Comparison of ENCODE assay signal across 8 mouse cellular contexts in genomic region chr17:88558168-88558842, GRCm38 (mm10). TPM values are rescaled to one million over a fixed set of nuclear protein-coding genes. Genes with fewer than 3 reads are reported as not detected.
DNase-seq lines count a peak whose midpoint lies in the region; ATAC-seq and TF ChIP-seq lines count a peak whose summit lies in the region.

No protein-coding gene starts in this region.

- DNase-seq in thymus, postnatal 4 days = peak; percentile 63
- DNase-seq in thymus, postnatal 0 days (ENCODE audit: low spot score) = no peak
- peak; percentile 87 for DNase-seq in embryo, embryonic 11 days
- peak; percentile 37 to 84 for DNase-seq in gastrocnemius, postnatal 4 days (ENCODE audit: low spot score in 2 of 2)
- DNase-seq in liver, embryonic 14.5 days (ENCODE audit: low read depth in 3 of 3, low spot score in 3 of 3) = peak in 1 of 3 experiments; percentile 15
- peak; percentile 46 for DNase-seq in ovary, postnatal 10 days (ENCODE audit: low spot score)
- DNase-seq in spleen, postnatal 4 days (ENCODE audit: low spot score in 2 of 2) = no peak

- no peaks in the 10 kb centered on the region for H3K9me3 ChIP-seq in kidney, embryonic 14.5 days (ENCODE audit: control insufficient read depth, low read length)
- no peaks in the 10 kb centered on the region for H3K9me3 ChIP-seq in liver, embryonic 14.5 days (ENCODE audit: control insufficient read depth, low read length)

- WGBS in kidney, embryonic 14.5 days = 45% methylated on average over 13 of the region's 13 CpGs
- WGBS in liver, embryonic 14.5 days (ENCODE audit: insufficient replicate concordance) = 55% methylated on average over 13 of the region's 13 CpGs

- ATAC-seq in kidney, embryonic 14.5 days (ENCODE audit: low FRiP score, low TSS enrichment) = peak; percentile 84; the same call in 1 of the 2 replicates
- no peak for ATAC-seq in liver, embryonic 14.5 days (ENCODE audit: insufficient read depth)

- no peaks in the 10 kb centered on the region for H3K27me3 ChIP-seq in kidney, embryonic 14.5 days (ENCODE audit: control insufficient read depth, insufficient read depth, low read length)
- H3K27me3 ChIP-seq in liver, embryonic 14.5 days (ENCODE audit: control insufficient read depth, insufficient read depth, low read length) = no peaks in the 10 kb centered on the region

- H3K4me3 ChIP-seq in kidney, embryonic 14.5 days (ENCODE audit: low read length) = no peak overlapping the region
- no peak overlapping the region for H3K4me3 ChIP-seq in liver, embryonic 14.5 days (ENCODE audit: insufficient read depth in 1 of 2, low read depth in 2 of 2, low read length in 2 of 2)

- H3K36me3 ChIP-seq in kidney, embryonic 14.5 days (ENCODE audit: control insufficient read depth, insufficient read depth, low read length) = peaks cover 16% of the 10 kb centered on the region; the same call in 1 of the 2 replicates
- no peaks in the 10 kb centered on the region; the same call in 1 of the 2 replicates for H3K36me3 ChIP-seq in liver, embryonic 14.5 days (replicated peaks; ENCODE audit: control insufficient read depth, insufficient read depth, low read depth)

- H3K9ac ChIP-seq in kidney, embryonic 14.5 days (ENCODE audit: low read depth, low read length) = no peak overlapping the region
- H3K9ac ChIP-seq in liver, embryonic 14.5 days (replicated peaks) = no peak overlapping the region

- TF ChIP-seq CTCF in liver, embryonic 14.5 days (IDR thresholded peaks at IDR 0.05; ENCODE audit: low read depth) = peak; percentile 48

- TF ChIP-seq EP300 in liver, embryonic 14.5 days (IDR thresholded peaks at IDR 0.05; ENCODE audit: low read depth) = no peak

- no peaks in the 10 kb centered on the region for H3K4me1 ChIP-seq in kidney, embryonic 14.5 days (ENCODE audit: control insufficient read depth, insufficient read depth, low read length)
- H3K4me1 ChIP-seq in liver, embryonic 14.5 days (replicated peaks; ENCODE audit: control insufficient read depth in 2 of 2, insufficient read depth in 2 of 2, low read length in 1 of 2) = peaks cover 0 to 2% of the 10 kb centered on the region in 2 experiments; a peak in 1 of 4 replicates

- H3K4me2 ChIP-seq in kidney, embryonic 14.5 days (replicated peaks; ENCODE audit: low read depth, low read length) = no peak overlapping the region
- H3K4me2 ChIP-seq in liver, embryonic 14.5 days (ENCODE audit: low read depth) = no peak overlapping the region

- no peak overlapping the region for H3K27ac ChIP-seq in kidney, embryonic 14.5 days (ENCODE audit: low read depth, low read length)
- no peak overlapping the region for H3K27ac ChIP-seq in liver, embryonic 14.5 days

RNA-seq across cellular contexts. Expression of gene Ppp1r21, which starts 28.4 kb away (rescaled TPM):
- 31.0 and 33.8 TPM in 2 replicates for polyA plus RNA-seq in thymus, postnatal 0 days (2015; fragmentation: Nextera tagmentation; extraction: Ambion mirVana)
- total RNA-seq in gastrocnemius, postnatal 4 days (2021) = 10 to 100 TPM; 18.5 to 18.6 TPM
- 19.5 and 30.3 TPM in 2 replicates for polyA plus RNA-seq in kidney, embryonic 14.5 days (2014; fragmentation: Nextera tagmentation; extraction: Ambion mirVana)
- 9.4 and 11.2 TPM in 2 replicates for polyA plus RNA-seq in liver, embryonic 14.5 days (2012; rRNA removed)
- 8.8 and 9.1 TPM in 2 replicates for polyA plus RNA-seq in liver, embryonic 14.5 days (2014; fragmentation: Nextera tagmentation; extraction: Ambion mirVana)

RNA-seq across cellular contexts. Expression of gene Ston1, which starts 39.2 kb away (rescaled TPM):
- polyA plus RNA-seq in thymus, postnatal 0 days (2015; fragmentation: Nextera tagmentation; extraction: Ambion mirVana) = 3.4 and 3.8 TPM in 2 replicates
- total RNA-seq in gastrocnemius, postnatal 4 days (2021) = 10 to 100 TPM; 20.4 to 25.6 TPM
- 7.8 and 11.5 TPM in 2 replicates for polyA plus RNA-seq in kidney, embryonic 14.5 days (2014; fragmentation: Nextera tagmentation; extraction: Ambion mirVana)
- 1.2 and 1.9 TPM in 2 replicates for polyA plus RNA-seq in liver, embryonic 14.5 days (2012; rRNA removed)
- polyA plus RNA-seq in liver, embryonic 14.5 days (2014; fragmentation: Nextera tagmentation; extraction: Ambion mirVana) = 1.2 TPM in 2 replicates

Comparison
In these comparisons a context has a peak if more than half of its experiments do, and no peak if none do; other contexts are left out.
1. DNase-seq: peak in thymus, postnatal 4 days (single experiment), embryo, embryonic 11 days (single experiment), gastrocnemius, postnatal 4 days (2 of 2) and ovary, postnatal 10 days (single experiment); none in thymus, postnatal 0 days (single experiment) and spleen, postnatal 4 days (0 of 2).